23 mouse cellular contexts compared by ENCODE assay signal in the genomic region with DNA sequence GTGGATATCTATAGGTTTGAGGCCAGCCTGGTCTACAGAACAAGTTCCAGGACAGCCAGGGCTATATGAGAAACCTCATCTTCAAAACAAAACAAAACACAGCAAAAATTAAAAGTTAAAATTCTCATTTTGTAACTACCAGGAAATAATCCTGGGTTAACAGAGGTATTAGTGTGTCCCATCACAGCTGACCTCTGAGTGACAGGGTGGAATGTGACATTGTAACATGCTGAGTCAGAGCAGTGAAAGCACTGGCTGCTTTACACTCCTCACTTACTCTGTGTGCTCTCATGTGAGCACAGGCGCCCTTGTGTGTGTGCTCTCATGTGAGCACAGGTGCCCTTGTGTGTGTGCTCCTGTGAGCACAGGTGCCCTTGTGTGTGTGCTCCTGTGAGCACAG. TPM values are rescaled to one million over a fixed set of nuclear protein-coding genes. Genes with fewer than 3 reads are reported as not detected.
"Had no signal": no experiment of that assay in that cellular context is flagged by ENCODE, and none has a peak within 500 bp of the region (broad histone marks: within the 10 kb centered on the region; RNA-seq: fewer than 3 reads in every experiment).

No protein-coding gene starts in this region.

- H3K9me3 ChIP-seq: midbrain, embryonic 10.5 days; midbrain, embryonic 12.5 days; neural tube, embryonic 13.5 days; neural tube, embryonic 15.5 days had no signal

- H3K9ac ChIP-seq: lung, embryonic 14.5 days; midbrain, embryonic 12.5 days; neural tube, embryonic 13.5 days; neural tube, embryonic 15.5 days had no signal

- H3K4me3 ChIP-seq: midbrain, embryonic 10.5 days; midbrain, embryonic 12.5 days; myocyte; neural tube, embryonic 13.5 days; neural tube, embryonic 15.5 days had no signal

- DNase-seq: lung, adult 18-20 months; lung, embryonic 14.5 days; lung, postnatal 14 days; lung, postnatal 4 days; midbrain, embryonic 14.5 days; right cerebral cortex, adult 18-20 months; right cerebral cortex, postnatal 25 days; right cerebral cortex, postnatal 4 days; spleen, adult 18-20 months; thymus, adult 18-20 months; thymus, postnatal 14 days; thymus, postnatal 36 days had no signal

- H3K27me3 ChIP-seq: neural tube, embryonic 13.5 days; neural tube, embryonic 15.5 days had no signal

- H3K4me2 ChIP-seq: lung, embryonic 14.5 days; midbrain, embryonic 12.5 days; neural tube, embryonic 13.5 days; neural tube, embryonic 15.5 days had no signal

- H3K27ac ChIP-seq: midbrain, embryonic 10.5 days; midbrain, embryonic 12.5 days; neural tube, embryonic 13.5 days; neural tube, embryonic 15.5 days had no signal

- H3K36me3 ChIP-seq: midbrain, embryonic 10.5 days; midbrain, embryonic 12.5 days; neural tube, embryonic 15.5 days had no signal

- ATAC-seq: midbrain, embryonic 16.5 days had no signal

RNA-seq across cellular contexts. Expression of gene Nxnl1, which starts 8.6 kb away (rescaled TPM):
- total RNA-seq: megakaryocyte-erythroid progenitor cell, adult 5-6 weeks had no signal
- polyA plus RNA-seq: liver, embryonic 16.5 days; midbrain, embryonic 10.5 days; midbrain, embryonic 12.5 days; midbrain, embryonic 14.5 days; midbrain, embryonic 16.5 days; neural tube, embryonic 11.5 days; neural tube, embryonic 13.5 days; neural tube, embryonic 15.5 days; small intestine, adult 2 months; stomach, embryonic 14.5 days had no signal

RNA-seq across cellular contexts. Expression of gene Tmem221, which starts 16.3 kb away (rescaled TPM):
- total RNA-seq: megakaryocyte-erythroid progenitor cell, adult 5-6 weeks had no signal
- polyA plus RNA-seq: midbrain, embryonic 14.5 days; midbrain, embryonic 16.5 days; neural tube, embryonic 11.5 days; neural tube, embryonic 13.5 days had no signal
